Mouse (Mus musculus): ENCODE measurements around the gene Samhd1.

Samhd1 gene

GRCm38 (mm10) chr2:157069755-157070315 lies 65.2 kb downstream of the Samhd1 start:
- DNase-seq, result no peak

- DNase-seq, result peak; percentile 74
These were observed 65.7 kb downstream of the Samhd1 start for GRCm38 (mm10) chr2:157069355-157069735.

GRCm38 (mm10) chr2:157068701-157069354 lies 66.2 kb downstream of the Samhd1 start:
- DNase-seq, result no peak

GRCm38 (mm10) chr2:157066731-157067430 lies 68.2 kb downstream of the Samhd1 start:
- DNase-seq, result no peak

GRCm38 (mm10) chr2:157065879-157066226 lies 69.2 kb downstream of the Samhd1 start:
- no peak for DNase-seq

- DNase-seq, result no peak
These were observed 69.8 kb downstream of the Samhd1 start for GRCm38 (mm10) chr2:157064978-157065878.

GRCm38 (mm10) chr2:157064136-157064535 lies 70.9 kb downstream of the Samhd1 start:
- peak; percentile 89 for DNase-seq

- DNase-seq, result peak; percentile 92
These were observed 71.8 kb downstream of the Samhd1 start for GRCm38 (mm10) chr2:157063241-157063700.

- DNase-seq, result no peak
These were observed 74.3 kb downstream of the Samhd1 start for GRCm38 (mm10) chr2:157060557-157061305.

GRCm38 (mm10) chr2:157060037-157060436 lies 75.0 kb downstream of the Samhd1 start:
- no peak for DNase-seq

GRCm38 (mm10) chr2:157059166-157059565 lies 75.9 kb downstream of the Samhd1 start:
- DNase-seq, result no peak

GRCm38 (mm10) chr2:157058342-157058998 lies 76.6 kb downstream of the Samhd1 start:
- DNase-seq, result peak; percentile 94

GRCm38 (mm10) chr2:157057758-157058157 lies 77.3 kb downstream of the Samhd1 start:
- no peak for DNase-seq

- no peak for DNase-seq
These were observed 77.9 kb downstream of the Samhd1 start for GRCm38 (mm10) chr2:157057186-157057585.

- no peak for DNase-seq
These were observed 79.3 kb downstream of the Samhd1 start for GRCm38 (mm10) chr2:157055721-157056120.

- peak; percentile 70 for DNase-seq
These were observed 80.2 kb downstream of the Samhd1 start for GRCm38 (mm10) chr2:157054816-157055215.

- no peak for DNase-seq
These were observed 80.8 kb downstream of the Samhd1 start for GRCm38 (mm10) chr2:157054297-157054696.

GRCm38 (mm10) chr2:157053787-157054186 lies 81.3 kb downstream of the Samhd1 start:
- no peak for DNase-seq

GRCm38 (mm10) chr2:157053124-157053523 lies 81.9 kb downstream of the Samhd1 start:
- no peak for DNase-seq

GRCm38 (mm10) chr2:157052448-157052847 lies 82.6 kb downstream of the Samhd1 start:
- no peak for DNase-seq

- DNase-seq, result peak; percentile 85
These were observed 85.2 kb downstream of the Samhd1 start for GRCm38 (mm10) chr2:157049831-157050243.
